Mouse (Mus musculus): ENCODE data around the gene Adk.

The Adk gene

GRCm38 (mm10) chr14:21165706-21166105 lies 113.3 kb downstream of the Adk start:
- DNase-seq (ENCODE audit: low spot score in 2 of 2) = no peak

- no peak for DNase-seq (ENCODE audit: low spot score in 2 of 2)
Observed at GRCm38 (mm10) chr14:21166114-21166513, 113.7 kb downstream of the Adk start.

- no peak for DNase-seq (ENCODE audit: low spot score in 2 of 2)
Observed at GRCm38 (mm10) chr14:21173973-21174745, 121.8 kb downstream of the Adk start.

GRCm38 (mm10) chr14:21174804-21175203 lies 122.4 kb downstream of the Adk start:
- DNase-seq (ENCODE audit: low spot score in 2 of 2) = no peak

GRCm38 (mm10) chr14:21177781-21178180 lies 125.4 kb downstream of the Adk start:
- DNase-seq (ENCODE audit: low spot score in 2 of 2) = no peak

- no peak for DNase-seq (ENCODE audit: low spot score in 2 of 2)
Observed at GRCm38 (mm10) chr14:21178356-21178755, 126.0 kb downstream of the Adk start.

- DNase-seq (ENCODE audit: low spot score in 2 of 2) = no peak
Observed at GRCm38 (mm10) chr14:21181053-21181452, 128.7 kb downstream of the Adk start.

GRCm38 (mm10) chr14:21191966-21192365 lies 139.6 kb downstream of the Adk start:
- no peak for DNase-seq (ENCODE audit: low spot score in 2 of 2)

GRCm38 (mm10) chr14:21192749-21193148 lies 140.4 kb downstream of the Adk start:
- DNase-seq (ENCODE audit: low spot score in 2 of 2) = no peak

- DNase-seq (ENCODE audit: low spot score in 2 of 2) = no peak
Observed at GRCm38 (mm10) chr14:21194336-21194735, 142.0 kb downstream of the Adk start.

- DNase-seq (ENCODE audit: low spot score in 2 of 2) = no peak
Observed at GRCm38 (mm10) chr14:21200850-21201249, 148.5 kb downstream of the Adk start.

- no peak for DNase-seq (ENCODE audit: low spot score in 2 of 2)
Observed at GRCm38 (mm10) chr14:21206472-21206871, 154.1 kb downstream of the Adk start.

- no peak for DNase-seq (ENCODE audit: low spot score in 2 of 2)
Observed at GRCm38 (mm10) chr14:21221574-21222138, 169.3 kb downstream of the Adk start.

- no peak for DNase-seq (ENCODE audit: low spot score in 2 of 2)
Observed at GRCm38 (mm10) chr14:21222206-21222605, 169.8 kb downstream of the Adk start.

- no peak for DNase-seq (ENCODE audit: low spot score in 2 of 2)
Observed at GRCm38 (mm10) chr14:21223456-21223855, 171.1 kb downstream of the Adk start.

- no peak for DNase-seq (ENCODE audit: low spot score in 2 of 2)
Observed at GRCm38 (mm10) chr14:21223971-21224635, 171.7 kb downstream of the Adk start.

- no peak for DNase-seq (ENCODE audit: low spot score in 2 of 2)
Observed at GRCm38 (mm10) chr14:21237051-21237450, 184.7 kb downstream of the Adk start.

GRCm38 (mm10) chr14:21241105-21241504 lies 188.7 kb downstream of the Adk start:
- no peak for DNase-seq (ENCODE audit: low spot score in 2 of 2)

- DNase-seq (ENCODE audit: low spot score in 2 of 2) = no peak
Observed at GRCm38 (mm10) chr14:21251386-21251785, 199.0 kb downstream of the Adk start.

- DNase-seq (ENCODE audit: low spot score in 2 of 2) = no peak
Observed at GRCm38 (mm10) chr14:21252326-21252886, 200.0 kb downstream of the Adk start.

- DNase-seq (ENCODE audit: low spot score in 2 of 2) = no peak
Observed at GRCm38 (mm10) chr14:21253321-21253992, 201.1 kb downstream of the Adk start.

GRCm38 (mm10) chr14:21253993-21254339 lies 201.6 kb downstream of the Adk start:
- DNase-seq (ENCODE audit: low spot score in 2 of 2) = no peak

Data from spleen, postnatal 14 days (tissue).